Mouse (Mus musculus) MEL (cell line): ENCODE results near the gene Rgs13. TPM values are rescaled to one million over a fixed set of nuclear protein-coding genes. Genes with fewer than 3 reads are reported as not detected.
A peak's percentile ranks its signal among the peaks of the same experiment; 100 is the strongest.

ENCODE experiments used
- DNase-seq: peaks from one replicate; pipeline ENCODE4 v3.0.0; 2011; ENCODE audit warnings: low read depth, low spot score
- H3K27ac ChIP-seq: 2 replicates; pipeline ENCODE4 v1.5.1; 2012; ENCODE audit warnings: low read depth, mild to moderate bottlenecking, control low read depth, low read length, moderate library complexity; ENCODE audit not compliant: control insufficient read depth
- H3K27me3 ChIP-seq, 2 experiments: fragments of 150-350 bp in 1 of 2; sonication (generic) in 1 of 2; 2 replicates each; pipeline ENCODE4 v1.6.1; 2012; ENCODE audit warnings: low read length in 2 of 2, mild to moderate bottlenecking in 2 of 2, improper control_type of control experiment in 1 of 2, moderate library complexity in 1 of 2; ENCODE audit not compliant: insufficient read depth in 2 of 2, control insufficient read depth in 1 of 2
- H3K36me3 ChIP-seq, 2 experiments: 2 replicates each; pipeline ENCODE4 v1.6.1; 2012 to 2014; ENCODE audit warnings: low read length in 2 of 2, improper control_type of control experiment in 1 of 2, inconsistent platforms in 1 of 2, mild to moderate bottlenecking in 1 of 2; ENCODE audit not compliant: insufficient read depth in 2 of 2, control insufficient read depth in 1 of 2
- H3K4me1 ChIP-seq, 2 experiments: fragments of 150-350 bp in 1 of 2; sonication (generic) in 1 of 2; 2 replicates each; pipeline ENCODE4 v1.6.1; 2012; ENCODE audit warnings: low read length in 2 of 2, improper control_type of control experiment in 1 of 2, mild to moderate bottlenecking in 1 of 2; ENCODE audit not compliant: insufficient read depth in 2 of 2, control insufficient read depth in 1 of 2
- H3K4me3 ChIP-seq, 2 experiments: fragments of 150-350 bp in 1 of 2; sonication (generic) in 1 of 2; 2 replicates each; pipeline ENCODE4 v1.5.1; 2012; ENCODE audit warnings: low read depth in 2 of 2, low read length in 2 of 2, mild to moderate bottlenecking in 2 of 2, moderate library complexity in 2 of 2, control low read depth in 1 of 2, improper control_type of control experiment in 1 of 2; ENCODE audit not compliant: control insufficient read depth in 1 of 2, insufficient read depth in 1 of 2
- H3K79me2 ChIP-seq: 2 replicates; pipeline ENCODE4 v1.6.1; 2012; ENCODE audit warnings: mild to moderate bottlenecking, low read length, moderate library complexity; ENCODE audit not compliant: control insufficient read depth, poor library complexity, insufficient read depth
- H3K9ac ChIP-seq: 2 replicates; pipeline ENCODE4 v1.6.1; 2012; ENCODE audit warnings: low read depth, mild to moderate bottlenecking, control low read depth, low read length, moderate library complexity; ENCODE audit not compliant: control insufficient read depth, poor library complexity, severe bottlenecking
- H3K9me3 ChIP-seq: fragments of 150-350 bp; sonication (generic); replicated peaks from 2 replicates; pipeline ENCODE4 v1.6.1; 2012; ENCODE audit warnings: mild to moderate bottlenecking, low read length, improper control_type of control experiment, moderate library complexity; ENCODE audit not compliant: insufficient read depth
- CHD1 ChIP-seq: IDR thresholded peaks from 2 replicates; pipeline ENCODE4 v1.6.1; 2012; ENCODE audit warnings: low read depth, mild to moderate bottlenecking, inconsistent platforms, low read length, improper control_type of control experiment
- CTCF ChIP-seq, 3 experiments: IDR thresholded peaks in 2 of 3; conservative IDR thresholded peaks in 1 of 3; 2 replicates each; pipeline ENCODE4 v1.5.1; 2011 to 2012; ENCODE audit warnings: low read length in 3 of 3, low read depth in 2 of 3, mild to moderate bottlenecking in 2 of 3, improper control_type of control experiment in 1 of 3, inconsistent platforms in 1 of 3, mixed read lengths in 1 of 3, moderate library complexity in 1 of 3; ENCODE audit not compliant: control insufficient read depth in 1 of 3, insufficient read depth in 1 of 3, poor library complexity in 1 of 3, severe bottlenecking in 1 of 3
- ELF1 ChIP-seq: IDR thresholded peaks from 2 replicates; pipeline ENCODE4 v1.6.1; 2014; ENCODE audit warnings: low read depth, mild to moderate bottlenecking, inconsistent platforms, low read length, improper control_type of control experiment, moderate library complexity
- GABPA ChIP-seq: IDR thresholded peaks from 2 replicates; pipeline ENCODE4 v1.6.1; 2012; ENCODE audit warnings: low read depth, mild to moderate bottlenecking, inconsistent platforms, low read length, improper control_type of control experiment, moderate library complexity
- HCFC1 ChIP-seq: IDR thresholded peaks from 2 replicates; pipeline ENCODE4 v1.6.1; 2012; ENCODE audit warnings: low read depth, mild to moderate bottlenecking, inconsistent platforms, low read length, improper control_type of control experiment, moderate library complexity
- KAT2A ChIP-seq: conservative IDR thresholded peaks from 2 replicates; pipeline ENCODE4 v1.6.1; 2012; ENCODE audit warnings: low read depth, low read length, improper control_type of control experiment, inconsistent platforms
- MYB ChIP-seq: IDR thresholded peaks from 2 replicates; pipeline ENCODE4 v1.6.1; 2011; ENCODE audit warnings: mild to moderate bottlenecking, low read depth, low read length, improper control_type of control experiment
- RAD21 ChIP-seq: IDR thresholded peaks from 2 replicates; pipeline ENCODE4 v1.6.1; 2011; ENCODE audit warnings: mild to moderate bottlenecking, low read depth, low read length, improper control_type of control experiment
- SMC3 ChIP-seq: IDR thresholded peaks from 2 replicates; pipeline ENCODE4 v1.6.1; 2011; ENCODE audit warnings: low read depth, low read length, improper control_type of control experiment
- TBP ChIP-seq: IDR thresholded peaks from 2 replicates; pipeline ENCODE4 v1.8.0; 2011; ENCODE audit warnings: low read depth, low read length, improper control_type of control experiment
- UBTF ChIP-seq: IDR thresholded peaks from 2 replicates; pipeline ENCODE4 v1.6.1; 2012; ENCODE audit warnings: low read depth, mild to moderate bottlenecking, inconsistent platforms, low read length, improper control_type of control experiment, moderate library complexity, borderline replicate concordance; ENCODE audit not compliant: insufficient read depth
- USF2 ChIP-seq, 2 experiments: IDR thresholded peaks; 2 replicates each; pipeline ENCODE4 v1.6.1; 2011 to 2012; ENCODE audit warnings: improper control_type of control experiment in 2 of 2, low read length in 2 of 2, borderline replicate concordance in 1 of 2, inconsistent platforms in 1 of 2, low read depth in 1 of 2, mild to moderate bottlenecking in 1 of 2; ENCODE audit not compliant: insufficient read depth in 1 of 2
- ZC3H11A ChIP-seq: IDR thresholded peaks from 2 replicates; pipeline ENCODE4 v1.6.1; 2012; ENCODE audit warnings: low read depth, mild to moderate bottlenecking, inconsistent platforms, low read length, improper control_type of control experiment
- polyA plus RNA-seq, 2 experiments: library from polyadenylated mRNA; stranded (reverse) in 1 of 2; unstranded in 1 of 2; fragments of >175 nt in 1 of 2; fragments of >200 nt in 1 of 2; gene quantifications; 2 replicates each; pipeline versions ENCODE4 v1.2.1 to v1.2.4; 2012; ENCODE audit warnings: low replicate concordance in 2 of 2, low read depth in 1 of 2; ENCODE audit not compliant: insufficient read length in 2 of 2, insufficient read depth in 1 of 2, missing spikeins in 1 of 2
- total RNA-seq: library from RNA; depleted of rRNA; stranded (reverse); fragments of 300-350 nt; gene quantifications from 2 replicates; pipeline ENCODE4 v1.2.3, GENCODE M21; 2012

The Rgs13 gene
- total and polyA plus RNA-seq, 3 experiments, result not detected

DNA sequence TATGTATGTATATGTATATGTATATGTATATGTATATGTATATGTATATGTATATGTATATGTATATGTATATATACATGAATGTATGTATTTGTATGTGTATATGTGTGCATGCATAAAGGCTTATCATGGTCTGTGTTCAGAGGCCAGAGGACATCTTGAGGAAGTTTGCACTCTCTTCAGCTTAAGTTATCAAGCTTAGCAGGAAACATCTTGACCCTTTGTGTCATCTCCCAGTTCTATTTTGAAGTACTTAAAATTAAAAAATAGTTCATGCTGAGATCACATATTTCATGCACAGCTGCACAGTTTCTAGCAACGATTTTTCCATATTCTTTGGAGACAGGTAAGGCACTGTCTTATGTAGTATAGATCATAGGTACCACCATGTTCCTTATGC, 22.4 kb upstream of the Rgs13 start (continued):
- TF ChIP-seq CHD1, result no peak

DNA sequence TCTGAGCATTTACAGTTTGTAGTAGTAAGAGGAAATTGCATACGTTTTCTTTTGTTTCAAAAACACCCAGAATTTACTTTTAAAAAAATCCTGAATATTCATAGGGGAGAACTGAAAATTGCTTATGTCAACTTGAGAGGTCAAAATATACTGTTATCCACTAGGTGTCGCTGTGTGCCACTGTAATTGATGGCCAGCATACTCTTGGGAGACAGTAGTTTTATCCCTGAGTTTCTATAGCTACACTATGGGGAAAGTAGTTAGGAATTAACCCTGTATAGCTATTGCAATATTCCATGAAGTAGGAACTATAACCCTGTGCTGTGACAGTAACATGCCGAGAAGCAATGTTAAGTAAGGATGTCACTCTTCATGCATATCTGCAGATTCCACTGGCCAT, 20.5 kb upstream of the Rgs13 start:
- peak; percentile 98 for TF ChIP-seq SMC3
- peak; percentile 98 for TF ChIP-seq ZC3H11A
- TF ChIP-seq KAT2A, result no peak
- TF ChIP-seq UBTF, result no peak
- peak; percentile 57 to 91 (median 62); a peak in 5 of 6 replicates for TF ChIP-seq CTCF (IDR thresholded peaks at IDR 0.05 in 2 of 3, conservative IDR thresholded peaks at IDR 0.05 in 1 of 3; ENCODE audit: control insufficient read depth in 1 of 3, insufficient read depth in 1 of 3, low read depth in 2 of 3, low read length in 3 of 3, poor library complexity in 1 of 3, severe bottlenecking in 1 of 3)
- TF ChIP-seq RAD21, result peak; percentile 99
- H3K36me3 ChIP-seq, result peaks cover 0 to 10% of the 10 kb centered on the region in 2 experiments; a peak in 2 of 4 replicates
- no peaks in the 10 kb centered on the region for H3K27me3 ChIP-seq
- no peak overlapping the region for H3K9ac ChIP-seq
- no peaks in the 10 kb centered on the region for H3K9me3 ChIP-seq
- no peak overlapping the region for H3K4me3 ChIP-seq
- H3K27ac ChIP-seq, result no peak overlapping the region
- H3K79me2 ChIP-seq, result no peaks in the 10 kb centered on the region
- H3K4me1 ChIP-seq, result no peaks in the 10 kb centered on the region; a peak in 1 of 4 replicates
- DNase-seq, result peak; percentile 77

DNA sequence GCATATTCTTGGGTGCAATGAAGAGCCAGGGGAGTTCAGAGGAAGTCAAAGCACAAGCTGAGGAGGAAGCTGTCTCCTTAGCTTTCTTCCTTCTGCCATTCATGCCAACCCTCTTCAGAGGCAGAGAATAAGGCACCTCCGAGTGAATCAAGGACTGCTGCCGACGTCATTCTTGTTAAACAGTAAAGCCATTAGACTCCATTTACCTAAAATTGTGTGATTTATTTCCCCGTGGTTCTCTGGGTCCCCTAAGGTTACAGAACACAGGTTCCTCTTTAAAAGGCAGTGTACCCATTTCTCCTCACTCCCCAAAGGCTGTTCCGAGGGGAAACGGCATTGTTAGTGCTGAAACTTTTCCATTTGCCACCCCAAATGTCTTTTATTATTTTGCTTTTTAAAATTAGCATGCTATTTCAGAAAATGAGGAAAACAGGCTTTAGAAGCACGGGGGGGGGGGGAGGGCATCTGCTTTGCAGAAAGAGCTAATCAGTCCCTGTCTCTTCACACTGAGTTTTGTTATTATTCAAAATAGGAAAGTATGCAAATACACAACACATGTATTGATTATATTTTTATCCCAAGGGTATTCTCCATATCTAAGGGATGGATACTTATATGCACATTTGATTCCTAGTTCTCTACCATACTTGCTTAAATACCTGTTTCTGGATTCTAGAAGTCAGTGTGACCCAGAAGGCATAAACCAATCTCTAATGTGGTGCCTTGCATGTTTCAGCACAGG, 9.7 kb upstream of the Rgs13 start:
- Histone ChIP-seq H3K9ac (no peak overlapping the region), H3K79me2 (no peaks in the 10 kb centered on the region), H3K27me3 (no peaks in the 10 kb centered on the region), H3K36me3 (peaks cover 0 to 9% of the 10 kb centered on the region in 2 experiments; a peak in 2 of 4 replicates), H3K9me3 (no peaks in the 10 kb centered on the region), H3K4me1 (peaks cover 2 to 7% of the 10 kb centered on the region in 2 experiments), H3K27ac (no peak overlapping the region), H3K4me3 (no peak overlapping the region)
- TF ChIP-seq HCFC1, result no peak
- no peak for TF ChIP-seq ELF1
- no peak for TF ChIP-seq CTCF (IDR thresholded peaks at IDR 0.05 in 2 of 3, conservative IDR thresholded peaks at IDR 0.05 in 1 of 3; ENCODE audit: control insufficient read depth in 1 of 3, insufficient read depth in 1 of 3, low read depth in 2 of 3, low read length in 3 of 3, poor library complexity in 1 of 3, severe bottlenecking in 1 of 3)
- no peak for TF ChIP-seq USF2 (IDR thresholded peaks at IDR 0.05; ENCODE audit: borderline replicate concordance in 1 of 2, insufficient read depth in 1 of 2, low read depth in 1 of 2, low read length in 2 of 2)
- no peak for TF ChIP-seq GABPA
- TF ChIP-seq TBP, result no peak
- no peak for TF ChIP-seq MYB
- DNase-seq, result no peak
